Mouse (Mus musculus) spleen, embryonic (tissue): ENCODE results near the gene Igdcc4.

ENCODE experiments used
- CTCF ChIA-PET: fragments of 350-600 bp; sonication (Branson Sonifier 250); formaldehyde crosslinking; loops from one replicate; lab custom pipeline; 2022; lab: Charles Lee

Igdcc4 gene

DNA sequence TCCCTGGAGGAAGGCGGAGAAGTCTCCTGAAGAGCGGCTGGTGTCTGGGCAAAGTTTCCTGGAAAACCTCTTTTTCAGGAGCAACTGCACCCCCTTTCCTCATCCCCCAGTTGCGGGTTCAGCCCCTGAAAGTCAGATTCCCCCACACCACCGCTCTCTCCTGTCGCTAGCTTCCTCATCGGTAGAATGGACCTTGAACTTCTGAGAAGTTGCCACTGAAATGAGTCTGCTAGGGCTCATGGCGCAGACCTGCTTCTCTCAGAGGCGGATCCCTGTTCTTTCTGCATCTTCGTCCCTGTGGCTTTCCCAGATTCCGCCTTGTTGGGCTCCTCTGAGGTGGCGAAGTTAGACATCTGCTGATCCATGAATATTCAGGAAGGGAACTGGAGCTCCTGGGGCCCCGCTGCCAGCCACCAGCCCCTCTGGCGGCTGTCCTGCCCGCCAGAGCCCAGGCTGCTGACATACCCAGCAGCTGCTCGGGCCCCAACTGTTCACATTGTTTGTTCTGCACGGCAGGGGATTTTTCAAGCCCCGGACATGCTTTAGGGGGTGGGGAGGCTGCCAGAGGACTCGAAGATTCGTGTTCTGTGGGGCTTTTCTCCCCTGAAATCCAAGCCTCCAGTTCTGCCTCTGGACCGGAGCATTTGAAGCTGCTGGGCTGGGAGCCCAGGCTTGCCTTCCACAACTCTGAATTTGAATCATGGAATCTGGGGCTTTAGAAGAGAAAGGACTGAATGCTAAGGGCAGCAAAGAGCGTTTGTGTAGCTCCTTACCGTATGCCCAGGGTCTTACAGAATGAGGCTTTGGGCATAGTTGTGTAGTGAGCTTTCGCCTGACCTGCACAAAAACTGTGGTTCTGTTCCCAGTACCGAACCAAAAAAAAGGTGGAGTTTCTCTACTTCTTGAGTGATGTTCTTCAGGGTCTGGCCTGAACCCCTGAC lies 8.1 kb downstream of the Igdcc4 start:
- CTCF ChIA-PET = no interaction called here

DNA sequence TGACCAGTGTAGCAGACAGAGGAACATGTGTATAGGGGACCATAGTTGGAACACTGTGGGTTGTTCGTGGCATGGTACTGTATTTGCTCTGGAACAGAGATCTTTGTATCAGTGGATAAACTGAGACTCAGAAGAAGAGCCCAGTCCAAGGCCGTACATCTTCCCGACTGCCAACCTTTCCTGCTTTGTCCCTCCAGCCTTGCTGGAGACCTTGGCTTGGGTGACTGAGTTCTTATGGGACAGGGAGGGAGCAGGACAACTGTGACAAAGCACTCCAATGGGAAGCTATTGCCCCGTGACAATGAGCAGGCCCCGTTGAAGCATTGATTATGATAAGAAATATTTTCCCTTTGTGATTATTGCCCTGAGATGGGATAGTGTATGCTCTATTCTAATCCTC lies 10.4 kb downstream of the Igdcc4 start:
- CTCF ChIA-PET = interaction anchor here (0.5 kb wide), 1 partner anchor 342 kb away, joined by 3 read pairs; no protein-coding TSS in a partner anchor

DNA sequence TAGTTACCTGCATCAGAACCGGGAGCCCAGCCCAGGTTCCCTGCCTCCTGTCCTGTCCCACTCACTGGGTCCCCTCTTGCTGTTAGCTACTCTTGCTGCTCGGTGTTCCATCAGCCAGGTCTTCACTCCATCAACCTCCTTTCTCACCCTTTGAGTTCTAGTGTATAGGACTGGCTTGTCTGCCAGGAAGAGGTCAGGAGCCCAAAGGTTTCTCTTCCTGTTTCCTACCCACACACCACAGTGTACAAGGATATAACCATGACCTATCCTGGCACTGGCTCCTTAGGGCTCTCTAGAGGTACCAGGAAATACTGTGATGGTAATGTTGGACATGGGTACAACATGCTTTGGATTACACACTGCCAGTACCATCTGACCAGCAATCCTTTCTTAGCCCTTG lies 12.4 kb downstream of the Igdcc4 start:
- CTCF ChIA-PET = interaction anchor here (0.7 kb wide), 1 partner anchor 11 kb away, joined by 3 read pairs; no protein-coding TSS in a partner anchor

DNA sequence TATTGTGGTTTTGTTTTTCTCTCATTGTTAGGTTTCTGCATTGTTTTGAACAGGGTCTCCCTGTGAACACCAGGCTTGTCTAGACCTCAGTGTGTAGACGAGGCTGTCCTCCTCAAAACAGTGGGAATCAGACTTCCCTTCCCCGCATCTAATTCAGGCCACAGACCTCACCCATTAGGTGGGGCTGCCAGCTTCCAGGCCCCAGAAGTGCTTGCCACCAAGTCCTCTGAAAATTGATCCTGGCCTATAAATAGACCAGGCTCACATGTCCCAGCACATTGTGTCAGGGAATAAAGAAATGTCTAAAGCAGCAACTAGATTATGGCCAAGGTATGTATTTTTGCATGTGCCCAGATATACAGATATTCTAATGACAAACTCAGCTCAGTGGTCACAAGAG lies 14.6 kb downstream of the Igdcc4 start:
- CTCF ChIA-PET = no interaction called here

DNA sequence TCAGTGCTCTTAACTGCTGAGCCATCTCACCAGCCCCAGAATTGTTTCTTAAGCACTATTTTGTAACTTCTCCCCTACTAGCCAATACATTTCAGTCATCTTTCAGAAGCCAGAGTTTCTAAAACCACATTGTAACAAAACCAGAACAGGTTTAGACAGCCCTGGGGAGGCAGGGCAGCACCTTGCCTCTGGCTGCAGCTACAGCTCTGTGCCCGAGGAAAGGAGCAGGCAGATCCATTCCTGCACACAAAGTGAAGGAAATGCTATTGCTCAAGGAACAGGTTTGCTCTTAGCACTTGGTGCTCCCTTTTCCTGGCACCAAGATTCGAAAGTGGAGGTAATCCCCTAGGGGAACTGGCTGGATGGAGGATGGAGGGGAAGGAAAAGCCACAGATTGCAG lies 16.2 kb downstream of the Igdcc4 start:
- CTCF ChIA-PET = no interaction called here

DNA sequence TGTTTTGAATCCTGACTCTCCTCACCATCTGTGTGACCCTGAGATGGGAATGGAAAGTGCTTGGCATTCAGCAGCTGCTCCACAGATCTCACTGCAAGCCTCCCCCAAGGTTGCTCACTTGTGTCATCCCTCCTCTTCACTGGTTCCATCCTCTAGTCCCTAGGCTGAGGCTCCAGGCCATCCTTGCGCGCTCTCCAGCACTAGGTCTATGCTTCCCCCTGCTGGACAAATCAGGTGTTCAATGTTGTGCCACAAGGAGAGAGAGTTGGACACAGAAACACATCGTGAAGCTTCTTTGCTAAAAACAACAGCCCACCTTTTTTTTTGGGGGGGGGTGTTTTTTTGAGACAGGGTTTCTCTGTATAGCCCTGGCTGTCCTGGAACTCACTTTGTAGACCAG lies 19.6 kb downstream of the Igdcc4 start:
- CTCF ChIA-PET = interaction anchor here (0.7 kb wide), 1 partner anchor 9 kb away, joined by 3 read pairs; no protein-coding TSS in a partner anchor

DNA sequence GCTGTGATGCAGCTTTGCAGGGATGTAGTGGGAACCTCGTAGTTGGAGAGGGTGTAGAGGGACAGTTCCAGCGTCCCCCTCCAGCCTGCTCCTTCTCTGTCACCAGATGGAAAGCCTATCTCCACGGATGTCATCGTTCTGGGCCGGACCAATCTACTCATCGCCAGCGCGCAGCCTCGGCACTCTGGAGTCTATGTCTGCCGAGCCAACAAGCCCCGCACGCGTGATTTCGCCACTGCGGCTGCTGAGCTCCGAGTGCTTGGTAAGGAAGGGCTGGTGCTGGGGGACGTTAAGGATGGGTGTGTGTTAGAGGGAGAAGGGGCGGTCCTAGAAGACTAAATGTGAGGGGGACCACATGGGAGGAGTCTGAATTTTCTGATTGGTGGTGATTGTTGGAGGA lies 21.3 kb downstream of the Igdcc4 start:
- CTCF ChIA-PET = interaction anchor here (0.6 kb wide), 1 partner anchor 114 kb away, joined by 4 read pairs; no protein-coding TSS in a partner anchor

DNA sequence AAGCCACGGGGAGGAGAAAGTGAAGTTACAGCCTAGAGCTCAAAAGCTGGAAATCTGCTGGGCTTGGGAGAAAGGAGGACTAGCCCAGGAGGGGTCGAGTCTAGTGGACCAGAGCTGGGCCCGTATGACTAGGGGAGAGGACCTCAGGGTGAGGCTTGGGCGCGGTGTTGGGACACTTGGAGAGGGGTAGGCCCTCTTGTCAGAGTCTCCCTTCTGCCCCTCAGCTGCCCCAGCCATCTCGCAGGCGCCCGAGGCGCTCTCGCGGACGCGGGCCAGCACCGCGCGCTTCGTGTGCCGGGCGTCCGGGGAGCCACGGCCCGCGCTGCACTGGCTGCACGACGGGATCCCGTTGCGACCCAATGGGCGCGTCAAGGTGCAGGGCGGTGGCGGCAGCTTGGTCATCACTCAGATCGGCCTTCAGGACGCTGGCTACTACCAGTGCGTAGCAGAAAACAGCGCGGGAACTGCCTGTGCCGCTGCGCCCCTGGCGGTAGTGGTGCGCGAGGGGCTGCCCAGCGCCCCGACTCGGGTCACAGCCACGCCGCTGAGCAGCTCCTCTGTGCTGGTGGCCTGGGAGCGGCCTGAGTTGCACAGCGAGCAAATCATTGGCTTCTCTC lies 22.4 kb downstream of the Igdcc4 start:
- CTCF ChIA-PET = no interaction called here

DNA sequence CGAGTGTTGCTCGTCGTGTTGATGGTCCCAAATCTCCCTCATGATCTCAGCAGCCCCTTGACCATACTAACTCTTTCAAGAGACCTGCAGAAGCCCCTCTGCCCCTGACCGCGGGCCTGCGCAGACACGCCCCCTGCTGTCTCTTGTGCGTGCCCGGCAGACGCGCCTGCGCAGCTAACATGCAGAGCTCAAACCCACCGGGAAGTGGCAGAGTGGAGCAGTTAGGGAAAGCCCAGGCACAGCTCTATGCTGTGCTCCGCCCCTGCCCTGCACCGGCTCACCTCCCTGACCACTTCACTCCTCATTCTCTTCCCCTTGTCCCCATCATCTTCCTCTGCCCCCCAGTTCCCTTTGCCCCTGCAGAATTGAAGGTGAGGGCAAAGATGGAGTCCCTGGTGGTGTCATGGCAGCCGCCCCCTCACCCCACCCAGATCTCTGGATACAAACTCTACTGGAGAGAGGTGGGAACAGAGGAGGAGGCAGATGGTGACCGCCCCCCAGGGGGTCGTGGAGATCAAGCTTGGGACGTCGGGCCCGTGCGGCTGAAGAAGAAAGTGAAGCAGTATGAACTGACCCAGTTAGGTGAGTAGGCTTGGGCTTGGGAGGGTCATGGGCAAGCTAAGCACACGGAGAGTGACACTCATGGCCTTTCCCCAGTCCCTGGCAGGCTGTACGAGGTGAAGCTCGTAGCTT lies 27.0 kb downstream of the Igdcc4 start:
- CTCF ChIA-PET = interaction anchor here (0.6 kb wide), 1 partner anchor 507 kb away, joined by 7 read pairs; no protein-coding TSS in a partner anchor

DNA sequence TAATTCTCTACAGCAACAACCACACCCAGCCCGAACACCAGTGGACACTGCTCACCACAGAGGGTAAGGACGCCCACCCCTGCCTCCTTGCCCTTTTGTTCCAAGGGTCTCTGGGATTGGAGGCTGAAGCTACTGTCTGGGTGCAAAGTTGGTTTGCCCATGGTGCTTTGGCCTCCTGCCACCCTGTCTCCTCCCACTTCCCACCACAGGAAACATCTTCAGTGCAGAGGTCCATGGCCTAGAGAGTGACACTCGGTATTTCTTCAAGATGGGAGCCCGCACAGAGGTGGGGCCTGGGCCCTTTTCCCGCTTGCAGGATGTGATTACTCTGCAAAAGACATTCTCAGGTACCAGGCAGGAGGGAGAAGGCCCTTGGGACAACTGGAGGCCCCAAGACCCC lies 30.4 kb downstream of the Igdcc4 start:
- CTCF ChIA-PET = interaction anchor here (2.2 kb wide), 1 partner anchor 52 kb away, joined by 4 read pairs; no protein-coding TSS in a partner anchor

DNA sequence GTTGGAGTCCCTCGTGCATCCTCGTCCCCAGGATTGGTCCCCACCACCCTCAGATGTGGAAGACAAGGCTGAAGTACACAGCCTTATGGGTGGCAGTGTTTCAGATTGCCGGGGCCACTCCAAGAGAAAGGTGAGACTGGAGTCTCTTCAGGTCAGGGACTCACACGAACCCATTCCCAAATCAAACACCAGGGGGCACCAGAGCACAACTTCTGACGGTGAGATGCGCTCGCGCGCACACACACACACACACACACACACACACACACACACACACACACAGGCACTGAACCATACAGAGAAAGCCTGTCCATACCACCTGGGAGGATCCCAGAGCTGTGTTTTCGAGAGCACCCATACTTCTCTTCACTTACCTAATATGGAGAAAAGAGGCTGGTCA lies 32.5 kb downstream of the Igdcc4 start:
- CTCF ChIA-PET = interaction anchor here (0.9 to 1.9 kb wide), 3 partner anchors 14 to 54 kb away, joined by 3 to 5 read pairs (median 3); no protein-coding TSS in a partner anchor

DNA sequence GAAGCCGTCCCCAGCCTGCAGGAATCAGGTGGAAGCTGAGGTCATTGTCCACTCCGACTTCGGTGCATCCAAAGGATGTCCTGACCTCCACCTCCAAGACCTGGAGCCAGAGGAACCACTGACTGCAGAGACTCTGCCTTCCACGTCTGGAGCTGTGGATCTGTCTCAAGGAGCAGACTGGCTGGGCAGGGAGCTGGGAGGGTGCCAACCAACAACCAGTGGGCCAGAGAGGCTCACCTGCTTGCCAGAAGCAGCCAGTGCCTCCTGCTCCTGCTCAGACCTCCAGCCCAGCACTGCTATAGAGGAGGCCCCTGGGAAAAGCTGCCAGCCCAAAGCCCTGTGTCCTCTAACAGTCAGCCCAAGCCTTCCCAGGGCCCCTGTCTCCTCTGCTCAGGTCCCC lies 33.8 kb downstream of the Igdcc4 start:
- CTCF ChIA-PET = interaction anchor here (0.6 to 1.1 kb wide), 4 partner anchors 30 to 178 kb away, joined by 3 to 7 read pairs (median 4); no protein-coding TSS in a partner anchor

DNA sequence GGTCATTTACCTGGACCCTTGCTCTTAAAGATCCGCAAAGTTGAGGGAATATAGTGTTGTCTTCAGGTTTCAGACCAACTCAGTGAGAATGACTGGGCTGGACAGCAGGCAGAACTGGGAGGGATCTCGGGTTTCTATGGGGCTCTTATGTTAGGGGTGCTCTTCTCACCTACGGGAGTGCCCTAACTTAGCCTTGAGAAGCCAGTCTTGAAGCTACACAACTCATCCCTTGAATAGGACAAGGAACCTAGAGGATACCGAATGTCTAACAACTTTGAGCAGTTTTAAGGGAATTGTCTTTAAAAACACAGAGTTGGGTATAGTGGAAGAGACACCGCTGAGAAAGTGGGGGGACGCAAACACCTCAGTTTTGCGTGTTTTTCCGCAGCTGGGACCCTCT lies 39.2 kb downstream of the Igdcc4 start:
- CTCF ChIA-PET = interaction anchor here (0.6 to 0.7 kb wide), 2 partner anchors 24 to 28 kb away, joined by 3 to 8 read pairs; no protein-coding TSS in a partner anchor

DNA sequence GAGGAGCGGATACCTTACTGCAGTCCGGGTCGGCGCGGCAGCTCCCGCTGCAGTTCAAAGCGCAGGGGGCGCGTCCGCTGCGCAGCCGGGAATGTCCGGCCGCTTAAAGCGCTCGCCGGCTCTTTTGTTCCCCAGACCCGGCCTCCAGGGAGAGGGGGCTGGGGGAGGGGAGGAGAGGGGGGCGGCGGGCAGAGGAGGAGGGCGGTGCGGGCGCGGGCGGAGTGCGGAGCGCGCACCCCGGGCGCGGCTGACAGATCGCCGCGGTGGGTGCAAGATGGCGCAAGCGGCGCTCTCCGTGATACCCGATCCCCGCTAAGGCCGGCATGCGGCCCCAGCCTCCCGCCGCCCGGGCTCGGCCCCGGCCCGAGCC lies 39.6 kb downstream of the Igdcc4 start, which contains the start of gene Igdcc3:
Gene Igdcc3 (plus strand): TSS at position 254 of the 370 bp plus-strand sequence.
- CTCF ChIA-PET = interaction anchor here (0.7 kb wide), 1 partner anchor 28 kb away, joined by 3 read pairs; no protein-coding TSS in a partner anchor

DNA sequence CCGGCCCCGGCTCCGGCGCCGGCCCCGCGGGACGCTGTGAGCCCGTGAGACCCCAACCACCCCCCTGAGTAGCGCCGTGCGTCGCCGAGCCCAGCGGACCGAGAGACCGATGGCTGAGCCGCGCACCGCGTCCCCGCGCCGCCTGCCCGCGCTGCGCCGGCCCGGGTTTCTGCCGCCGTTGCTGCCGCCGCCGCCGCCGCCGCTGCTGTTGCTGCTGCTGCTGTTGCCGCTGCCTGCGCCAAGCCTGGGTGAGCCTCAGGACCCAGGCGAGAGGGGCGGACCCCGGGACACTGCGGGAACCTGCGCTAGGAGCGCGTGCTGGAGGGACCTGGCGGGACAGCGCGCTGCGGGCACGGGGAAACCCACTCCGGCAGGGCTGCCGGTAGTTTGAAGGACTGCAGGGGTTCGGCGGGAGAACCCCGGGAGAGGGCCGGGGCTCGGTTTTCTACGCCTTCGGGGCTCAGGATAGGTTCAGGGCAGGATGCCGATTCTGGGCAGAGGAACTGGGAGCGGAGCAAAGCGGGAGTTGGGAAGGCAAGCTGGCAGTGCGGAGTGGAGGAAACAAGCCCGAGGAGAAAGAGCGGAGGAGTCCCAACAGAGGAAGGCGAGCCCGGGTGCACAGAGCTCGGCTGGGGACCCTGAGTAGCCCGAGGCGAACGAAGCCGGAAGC lies 40.2 kb downstream of the Igdcc4 start:
- CTCF ChIA-PET = interaction anchor here (0.7 kb wide), 1 partner anchor 25 kb away, joined by 3 read pairs; no protein-coding TSS in a partner anchor

DNA sequence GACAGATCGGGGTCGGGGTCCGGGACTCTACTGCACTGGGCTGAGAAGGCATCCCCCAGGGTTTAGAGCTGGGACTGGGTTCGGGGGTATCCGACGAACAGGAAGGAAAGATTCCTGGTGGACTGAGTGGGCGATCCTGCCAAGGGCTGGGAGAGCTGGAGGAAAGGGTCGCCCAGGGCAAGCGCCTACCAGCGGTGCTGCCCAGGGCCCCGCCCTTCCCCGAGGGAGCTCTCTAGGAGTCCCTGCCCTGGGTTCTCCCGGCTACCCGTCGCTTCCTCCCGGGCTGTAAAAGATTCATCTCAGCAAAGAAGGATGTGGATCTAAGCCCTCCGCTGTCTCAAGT lies 40.7 kb downstream of the Igdcc4 start:
- CTCF ChIA-PET = interaction anchor here (0.7 kb wide), 1 partner anchor 25 kb away, joined by 3 read pairs; no protein-coding TSS in a partner anchor

DNA sequence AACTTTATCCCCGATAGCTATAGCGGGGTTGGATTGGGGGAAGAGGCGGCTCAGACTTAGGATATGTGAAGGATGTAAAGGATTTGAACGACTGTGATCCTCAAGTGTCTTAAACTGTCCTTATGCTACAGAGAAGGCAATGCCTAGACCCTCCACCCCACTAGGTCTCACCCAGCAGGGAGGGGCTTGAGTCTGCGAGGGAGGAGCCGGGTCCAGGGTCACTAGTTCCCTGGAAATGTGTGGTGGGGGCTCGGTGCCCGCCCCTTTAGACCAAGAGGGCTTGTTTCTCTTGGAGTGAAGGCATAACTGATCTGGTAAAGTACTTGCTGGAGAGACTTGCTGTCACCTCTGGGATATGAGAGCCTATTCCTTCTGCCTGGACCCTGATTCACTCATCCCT lies 41.1 kb downstream of the Igdcc4 start:
- CTCF ChIA-PET = interaction anchor here (0.7 kb wide), 1 partner anchor 24 kb away, joined by 3 read pairs; no protein-coding TSS in a partner anchor

DNA sequence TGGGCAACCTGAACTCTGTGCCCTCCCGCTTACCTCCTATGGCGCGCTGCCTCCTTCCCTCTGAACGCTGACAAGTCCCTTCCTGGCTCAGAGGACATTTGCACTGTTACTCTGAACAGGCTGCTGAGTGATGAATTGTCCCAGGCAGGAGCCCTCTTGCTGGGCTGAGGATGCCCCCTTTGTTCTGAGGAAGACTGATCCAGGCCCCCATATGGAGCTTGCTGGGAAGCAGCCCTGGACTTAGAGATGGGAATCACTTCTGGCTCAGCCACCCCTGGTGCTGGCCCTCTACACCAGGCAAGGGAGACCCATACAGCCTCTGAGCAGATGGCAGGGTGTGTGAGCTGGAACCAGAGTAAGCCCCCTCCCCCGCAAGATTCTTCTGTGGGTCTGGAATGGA lies 44.7 kb downstream of the Igdcc4 start:
- CTCF ChIA-PET = no interaction called here

DNA sequence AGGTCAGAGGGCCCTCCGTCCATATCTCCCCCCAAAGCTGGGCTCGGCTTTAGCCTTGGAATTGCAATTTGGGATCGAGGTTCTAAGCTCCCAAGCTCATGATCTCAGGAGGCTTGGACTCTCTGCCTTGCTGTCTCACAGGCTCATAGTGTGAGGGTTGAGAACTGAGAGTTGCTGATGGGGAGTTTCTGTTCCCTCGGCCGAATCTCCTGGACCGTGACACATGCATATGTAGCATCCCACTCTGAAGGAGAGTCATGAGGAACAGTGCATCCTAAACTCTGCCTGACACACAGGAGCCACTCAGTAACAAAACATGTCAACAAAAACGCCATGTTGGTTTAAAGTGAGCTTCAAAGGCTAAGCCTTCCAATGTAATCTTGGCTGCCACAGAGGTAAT lies 47.2 kb downstream of the Igdcc4 start:
- CTCF ChIA-PET = no interaction called here

DNA sequence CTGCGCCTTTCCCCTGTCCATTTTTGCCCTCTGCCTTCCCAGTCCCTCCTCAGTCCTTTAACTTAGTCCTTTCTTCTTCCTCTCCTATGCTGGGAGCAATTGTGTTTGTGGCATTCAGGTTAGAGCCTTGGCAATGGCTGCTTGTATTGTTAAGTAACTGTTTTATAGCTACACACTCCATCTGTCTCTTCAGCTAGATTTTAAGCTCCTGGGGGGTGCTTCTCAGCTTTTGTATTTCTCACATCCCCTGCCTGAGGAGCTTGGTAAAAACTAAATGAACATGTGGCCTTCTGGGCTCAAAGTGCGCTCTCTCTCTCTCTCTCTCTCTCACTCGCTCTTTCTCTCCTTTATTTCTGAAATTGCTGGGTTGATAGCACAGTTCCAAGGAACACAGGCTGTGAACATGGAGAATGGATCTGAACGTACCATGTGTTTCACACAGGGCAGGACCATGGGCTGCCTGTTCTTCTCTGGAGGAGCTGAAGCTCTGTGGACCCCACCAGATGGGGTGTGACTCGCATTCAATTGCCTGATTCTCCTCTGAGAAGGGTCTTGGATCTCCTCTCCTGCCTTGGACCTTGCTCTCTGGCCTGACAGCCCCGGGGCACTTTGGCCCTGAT lies 51.5 kb downstream of the Igdcc4 start:
- CTCF ChIA-PET = no interaction called here
